Mouse (Mus musculus) left cerebral cortex, postnatal 10 days (tissue): ENCODE measurements around the gene Qrich1. TPM values are rescaled to one million over a fixed set of nuclear protein-coding genes. Genes with fewer than 3 reads are reported as not detected.
A peak's percentile ranks its signal among the peaks of the same experiment; 100 is the strongest.

Experiments
- DNase-seq, 2 experiments: peaks; one replicate each; pipeline ENCODE4 v3.0.0; 2021 to 2022; ENCODE audit warnings: low spot score in 2 of 2, mixed read lengths in 1 of 2; ENCODE audit errors: extremely low spot score in 1 of 2
- intact Hi-C: fragments of 180-260 bp; cut with DNase I; formaldehyde crosslinking; loops from one replicate; pipeline ENCODE4 v1.15.1; 2025
- total RNA-seq, 2 experiments: library from RNA; stranded (reverse); gene quantifications; 2 replicates each; pipeline ENCODE4 v1.2.3; 2021

Qrich1 gene
- total RNA-seq, 2 experiments from 2014 or later = 125 to 131 TPM

DNA sequence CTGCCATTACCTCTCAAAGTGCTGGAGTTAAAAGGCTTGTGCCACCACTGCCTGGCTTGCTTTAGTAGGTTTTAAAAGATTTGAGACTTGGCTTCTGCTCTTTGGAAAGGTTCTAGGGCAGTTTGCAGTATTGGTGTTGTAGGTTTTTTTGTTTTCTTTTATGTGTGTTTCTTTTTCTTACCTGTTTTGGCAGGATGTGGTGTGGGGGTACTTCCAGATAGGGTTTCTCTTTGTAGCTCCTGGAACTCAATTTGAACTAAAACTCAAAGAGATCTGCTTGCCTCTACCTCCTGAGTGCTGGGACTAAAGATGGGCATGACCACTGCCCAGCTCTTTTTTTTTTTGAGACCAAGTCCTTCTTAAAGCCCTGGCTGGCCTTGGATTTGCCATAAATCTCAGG, 24.2 kb downstream of the Qrich1 start:
- intact Hi-C loops = no loop called here
- DNase-seq = no peak

DNA sequence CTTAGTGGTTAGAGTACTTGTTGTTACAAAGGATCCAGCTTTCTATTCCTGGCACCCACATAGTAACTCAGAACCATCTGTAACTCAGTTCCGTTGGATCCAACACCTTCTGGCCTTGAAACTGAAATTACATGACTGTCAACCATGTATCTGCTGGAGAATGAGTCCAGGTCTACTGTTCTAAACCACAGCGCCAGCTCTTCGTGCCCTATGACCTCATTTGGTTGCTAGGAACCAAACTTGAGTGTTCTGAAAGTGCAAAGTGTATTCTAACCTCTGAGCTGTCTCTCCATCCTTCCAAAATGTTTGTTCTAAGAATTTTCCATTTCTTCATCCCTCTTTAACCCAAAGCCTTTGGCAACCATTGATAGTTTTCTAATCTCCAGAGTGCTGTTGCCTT, 29.4 kb downstream of the Qrich1 start:
- DNase-seq = no peak
- intact Hi-C loops = no loop called here

DNA sequence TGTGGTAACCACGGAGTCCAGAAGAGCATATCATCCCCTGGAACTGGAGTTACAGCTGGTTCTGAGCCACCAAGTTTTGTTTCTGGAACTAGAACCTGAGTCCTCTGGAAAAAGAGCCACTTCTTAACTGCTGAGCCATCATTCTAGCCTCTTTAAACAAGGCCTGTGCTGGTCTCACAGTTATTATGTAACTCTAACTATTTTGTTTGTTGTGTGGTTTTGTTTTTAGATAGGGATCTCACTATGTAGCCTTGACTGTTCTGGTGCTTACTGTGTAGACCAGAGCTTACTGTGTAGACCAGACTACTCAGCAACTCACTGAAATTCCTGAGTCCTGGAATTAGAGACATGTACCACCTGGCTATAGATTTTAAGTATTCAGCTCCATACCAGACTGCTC, 30.3 kb downstream of the Qrich1 start:
- intact Hi-C loops = no loop called here
- no peak for DNase-seq

DNA sequence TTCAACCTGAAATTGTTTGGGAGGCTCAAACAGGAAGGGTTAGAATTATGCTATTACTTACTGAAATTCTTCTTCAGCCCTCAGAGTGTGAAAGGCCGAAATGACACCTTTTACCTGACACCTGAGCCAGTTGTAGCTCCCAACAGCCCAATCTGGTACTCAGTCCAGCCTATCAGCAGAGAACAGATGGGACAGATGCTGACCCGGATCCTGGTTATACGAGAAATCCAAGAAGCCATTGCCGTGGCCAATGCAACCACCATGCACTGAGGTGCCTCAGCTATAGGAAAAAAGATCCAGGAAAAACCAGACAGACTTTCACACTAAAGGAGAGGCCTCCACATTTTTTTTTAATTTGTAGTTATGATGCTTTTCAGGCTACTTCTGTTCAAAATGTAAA, 42.6 kb downstream of the Qrich1 start:
- intact Hi-C loops = loop anchor here (1.0 to 5.0 kb wide), 2 partner anchors 24 to 42 kb away; partner anchors contain the start of gene Qrich1
- no peak for DNase-seq

DNA sequence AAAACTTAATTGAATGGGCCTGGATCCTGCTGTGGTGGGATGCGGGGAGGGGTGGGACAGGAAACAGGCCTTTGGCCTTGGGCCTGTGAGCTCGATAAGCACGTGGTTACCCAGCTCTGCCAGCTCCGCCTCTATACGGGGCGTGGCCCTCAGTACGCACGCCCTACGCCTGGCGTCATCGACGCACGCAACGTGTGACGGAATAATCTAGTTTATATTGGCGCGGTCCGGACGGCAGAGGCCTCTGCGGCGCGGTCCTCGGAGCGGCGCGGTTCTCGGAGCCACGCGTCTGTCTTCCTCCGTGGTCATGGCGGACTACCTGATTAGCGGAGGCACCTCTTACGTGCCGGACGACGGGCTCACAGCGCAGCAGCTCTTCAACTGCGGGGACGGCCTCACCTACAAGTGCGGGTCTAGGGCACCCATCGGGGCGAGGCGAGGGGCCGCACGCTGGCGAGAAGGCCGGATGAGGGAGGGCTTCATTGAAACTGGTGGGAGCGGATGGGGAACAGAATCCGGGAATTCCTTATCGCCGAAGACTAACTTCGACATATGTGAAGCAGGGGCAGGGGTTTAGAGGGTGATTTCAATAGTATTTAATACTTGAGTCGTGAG, 43.7 kb downstream of the Qrich1 start, which contains the start of gene Impdh2:
Gene Impdh2, plus strand, starts transcription at position 60 of the 615 bp plus-strand sequence.
- intact Hi-C loops = no loop called here
- DNase-seq = peak; percentile 95 to 97

DNA sequence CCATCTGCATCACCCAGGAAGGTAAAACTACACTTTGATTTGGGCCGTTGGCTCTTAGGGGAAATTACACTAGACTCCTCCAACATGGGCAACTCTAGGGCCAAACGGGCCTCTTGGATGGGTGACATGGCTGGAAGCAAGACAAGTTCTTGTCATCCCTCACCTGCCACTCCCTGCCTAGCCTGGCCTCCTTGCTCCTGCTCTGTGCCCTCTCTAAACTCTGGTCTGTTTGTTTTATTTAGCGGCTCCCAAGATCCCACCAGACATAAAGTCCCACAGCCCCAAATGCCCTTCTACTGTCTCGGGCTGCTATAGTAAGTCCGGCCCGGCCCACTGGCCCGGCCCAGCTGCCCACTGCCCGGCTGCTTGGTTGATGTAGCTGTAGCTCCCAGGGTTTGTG, 47.1 kb downstream of the Qrich1 start:
- intact Hi-C loops = no loop called here
- DNase-seq = no peak

DNA sequence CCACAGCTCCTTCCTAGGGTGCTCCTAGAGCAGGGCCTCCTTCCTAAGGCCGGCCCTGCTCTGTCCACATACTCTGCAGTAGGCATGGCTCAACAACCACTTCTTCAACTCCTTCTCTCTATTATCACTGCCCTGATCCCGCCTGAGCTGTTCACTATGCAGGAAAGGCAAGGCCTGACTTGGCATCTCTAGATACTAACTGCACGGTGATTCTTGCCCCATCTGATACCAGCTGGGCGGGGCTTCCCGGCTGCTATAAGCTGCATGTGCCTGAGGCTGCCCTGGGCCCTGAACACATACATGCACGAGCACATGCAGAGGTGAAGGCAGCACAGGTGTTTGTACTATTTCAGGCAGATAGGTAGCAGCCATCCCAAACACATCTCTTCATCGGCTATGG, 47.5 kb downstream of the Qrich1 start:
- intact Hi-C loops = no loop called here
- no peak for DNase-seq

DNA sequence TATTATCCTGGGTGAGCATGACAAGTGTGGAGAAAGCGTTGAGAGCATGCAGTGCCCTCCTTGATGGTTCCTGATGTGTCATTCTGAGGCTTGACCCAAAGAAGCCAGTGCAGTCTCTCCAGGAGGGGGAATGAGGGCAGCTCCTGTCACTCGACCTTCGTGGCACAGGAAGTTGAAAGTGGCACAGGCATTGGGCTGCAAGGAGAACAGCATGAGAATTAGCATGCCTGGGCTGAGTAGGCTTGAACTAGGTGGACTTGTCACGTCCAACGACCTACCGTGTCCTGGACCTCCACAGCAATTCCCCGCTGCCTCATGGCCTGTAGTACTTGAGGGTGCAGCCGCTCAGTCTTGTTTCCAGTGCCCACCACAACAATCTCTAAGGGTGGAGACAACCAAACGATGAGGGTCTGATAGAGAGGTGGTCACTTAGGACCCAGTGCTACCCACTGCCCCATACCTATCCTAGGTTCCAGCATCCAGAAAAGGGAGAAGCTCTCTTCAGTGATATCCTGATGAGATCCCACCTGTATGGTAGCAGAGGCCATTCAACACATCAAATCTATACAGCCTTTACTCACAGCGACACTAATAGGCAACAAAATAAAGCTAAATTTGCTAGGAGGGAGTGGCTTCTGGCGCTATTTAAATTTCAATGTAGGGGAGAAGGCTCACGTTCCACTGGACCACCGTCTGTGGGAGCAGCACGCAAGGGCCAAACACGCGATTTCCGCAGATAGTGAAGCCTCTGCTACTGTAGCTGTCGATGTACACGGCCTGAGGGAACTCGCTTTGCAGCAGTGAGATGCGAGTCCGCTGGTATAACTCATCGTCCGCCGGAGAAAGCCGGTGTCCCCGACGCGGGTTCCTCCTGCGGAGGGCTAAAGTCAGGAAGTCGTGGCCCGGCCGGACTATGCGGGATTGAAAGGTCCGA, 49.5 kb downstream of the Qrich1 start:
- DNase-seq = no peak
- intact Hi-C loops = no loop called here

DNA sequence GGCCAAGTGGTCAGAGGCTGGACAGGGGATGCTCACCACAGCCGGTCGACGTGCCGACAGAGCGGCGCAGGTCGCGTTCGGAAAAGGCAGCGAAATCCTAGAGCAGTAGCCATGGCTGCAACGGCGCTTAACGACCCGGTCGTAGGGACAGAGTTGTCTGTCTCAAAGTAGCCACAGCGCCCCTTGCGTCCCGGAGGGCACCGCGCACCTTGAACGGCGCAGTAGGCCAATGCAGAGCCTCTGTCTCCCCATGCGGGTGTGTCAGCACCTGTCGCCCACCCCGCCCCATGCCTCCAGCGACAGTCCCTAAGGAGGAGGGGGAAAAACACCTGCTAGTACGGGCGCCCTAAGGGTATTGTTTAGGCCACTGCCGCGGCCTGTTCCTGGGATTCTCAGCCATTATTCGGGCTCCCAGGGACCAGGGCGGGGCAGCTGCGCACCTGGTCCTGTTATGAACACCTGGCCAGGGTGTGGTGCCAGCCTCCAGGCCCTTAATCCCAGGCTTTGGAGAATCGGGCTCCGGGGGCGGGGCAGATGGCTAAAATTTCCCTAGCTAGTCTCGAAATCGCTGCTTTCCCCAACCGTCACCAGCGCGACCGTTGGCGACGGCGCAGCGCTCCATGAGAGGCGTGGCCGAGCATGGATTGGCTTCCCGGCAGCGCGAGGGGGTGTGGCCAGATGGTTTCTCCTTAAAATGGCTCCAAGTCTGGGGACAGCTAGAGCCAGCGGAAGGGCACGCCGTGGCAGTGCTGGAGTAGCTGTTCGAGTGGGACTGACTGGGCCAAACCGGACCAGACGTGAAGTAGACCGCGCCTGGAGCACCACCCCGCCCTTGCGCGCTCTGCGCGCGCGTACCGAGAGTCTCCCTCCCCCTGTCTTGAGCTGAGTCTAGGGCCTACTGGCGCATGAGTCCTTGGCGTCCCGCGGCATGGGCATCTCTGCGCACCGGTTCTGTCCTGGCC, 50.5 kb downstream of the Qrich1 start, which contains the start of gene Ndufaf3:
Gene Ndufaf3, minus strand, starts transcription at position 620 of the 962 bp plus-strand sequence.
- intact Hi-C loops = no loop called here
- DNase-seq = peak; percentile 94 to 98

DNA sequence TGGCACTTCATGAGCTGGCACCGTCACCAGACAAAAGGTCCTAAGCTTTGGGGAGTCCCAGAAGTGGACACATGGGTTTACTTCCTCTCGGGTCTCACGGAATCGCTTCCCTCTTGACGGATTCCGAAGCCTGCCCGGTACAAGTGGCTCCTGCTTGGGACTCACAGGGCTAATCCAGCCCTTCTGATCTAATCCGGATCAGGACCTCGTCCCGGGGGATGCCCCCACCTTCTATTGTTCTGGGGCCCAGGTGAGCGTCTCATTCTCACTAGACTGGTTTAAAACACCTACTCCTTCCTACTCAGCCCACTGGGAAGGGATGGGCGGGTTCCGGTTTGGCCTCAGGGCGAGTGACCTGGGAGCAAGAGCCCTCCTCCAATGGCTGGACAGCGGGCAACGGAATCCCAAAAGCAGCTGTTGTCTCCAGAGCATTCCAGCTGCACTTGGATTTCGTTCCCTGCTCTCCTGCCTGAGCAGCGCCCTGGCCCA, 51.4 kb downstream of the Qrich1 start:
- intact Hi-C loops = no loop called here

DNA sequence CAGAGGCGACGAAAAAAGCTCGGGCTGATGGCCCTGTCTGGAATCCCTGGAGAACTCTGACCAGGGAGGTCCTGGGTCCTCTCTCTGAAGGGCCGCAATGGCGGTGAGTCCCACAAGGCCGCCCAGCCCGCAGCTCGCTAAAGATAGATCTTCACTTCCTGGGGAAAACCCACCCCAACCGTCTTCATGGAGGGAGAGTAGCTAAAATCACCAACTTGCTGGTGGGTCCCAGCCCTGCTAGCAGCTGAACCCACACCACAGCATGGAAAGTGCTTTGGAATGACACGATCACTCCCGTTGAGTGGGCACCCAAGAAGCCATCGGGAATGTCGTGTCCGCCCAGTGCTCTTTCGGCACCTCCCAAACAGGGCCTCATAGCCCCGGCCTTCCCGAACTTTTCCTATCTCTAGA, 51.9 kb downstream of the Qrich1 start:
- no peak for DNase-seq
- intact Hi-C loops = no loop called here

More for the DNA sequence above, 51.4 kb downstream of the Qrich1 start:
- no peak for DNase-seq

DNA sequence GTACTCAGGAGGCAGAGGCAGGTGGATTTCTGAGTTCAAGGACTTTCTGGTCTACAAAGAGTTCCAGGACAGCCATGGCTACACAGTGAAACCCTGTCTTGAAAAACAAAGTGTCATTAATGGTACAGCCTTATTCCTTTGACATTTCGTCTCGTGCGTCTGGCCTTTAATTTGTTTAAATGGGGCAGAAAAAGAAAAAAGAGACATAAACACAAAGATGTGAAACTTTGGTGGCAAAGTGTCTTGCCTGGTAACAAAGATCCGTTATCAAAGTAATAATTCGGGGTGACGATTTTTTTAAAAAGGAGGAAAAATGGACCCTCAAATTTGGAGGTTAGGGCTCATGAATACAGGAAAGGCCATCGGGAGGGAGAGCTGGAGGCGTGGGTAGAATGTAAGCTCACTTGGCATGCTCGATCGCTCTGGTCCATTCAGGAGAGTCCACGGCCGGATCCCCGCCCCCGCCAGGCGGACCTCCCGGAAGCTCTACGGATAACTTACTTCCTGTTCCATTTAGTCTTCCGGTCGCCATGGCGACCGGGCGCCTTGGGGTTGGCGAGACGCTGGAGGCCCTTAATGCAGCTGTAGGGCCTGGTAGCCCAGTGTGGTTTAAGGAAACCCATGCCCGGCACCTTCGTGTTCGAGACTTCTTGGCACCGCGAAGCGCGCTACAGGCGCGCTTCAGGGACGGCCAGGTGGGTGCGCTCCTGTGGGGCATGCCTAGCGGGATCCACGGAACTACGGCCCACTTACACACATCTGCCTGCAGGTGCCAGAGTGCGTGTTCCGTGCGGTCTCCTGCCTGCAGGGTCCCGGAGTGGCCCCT, 53.0 kb downstream of the Qrich1 start, which contains the start of gene Dalrd3:
Gene Dalrd3, plus strand, starts transcription at position 506 of the 826 bp plus-strand sequence.
- DNase-seq = peak; percentile 90 to 93
- intact Hi-C loops = no loop called here

DNA sequence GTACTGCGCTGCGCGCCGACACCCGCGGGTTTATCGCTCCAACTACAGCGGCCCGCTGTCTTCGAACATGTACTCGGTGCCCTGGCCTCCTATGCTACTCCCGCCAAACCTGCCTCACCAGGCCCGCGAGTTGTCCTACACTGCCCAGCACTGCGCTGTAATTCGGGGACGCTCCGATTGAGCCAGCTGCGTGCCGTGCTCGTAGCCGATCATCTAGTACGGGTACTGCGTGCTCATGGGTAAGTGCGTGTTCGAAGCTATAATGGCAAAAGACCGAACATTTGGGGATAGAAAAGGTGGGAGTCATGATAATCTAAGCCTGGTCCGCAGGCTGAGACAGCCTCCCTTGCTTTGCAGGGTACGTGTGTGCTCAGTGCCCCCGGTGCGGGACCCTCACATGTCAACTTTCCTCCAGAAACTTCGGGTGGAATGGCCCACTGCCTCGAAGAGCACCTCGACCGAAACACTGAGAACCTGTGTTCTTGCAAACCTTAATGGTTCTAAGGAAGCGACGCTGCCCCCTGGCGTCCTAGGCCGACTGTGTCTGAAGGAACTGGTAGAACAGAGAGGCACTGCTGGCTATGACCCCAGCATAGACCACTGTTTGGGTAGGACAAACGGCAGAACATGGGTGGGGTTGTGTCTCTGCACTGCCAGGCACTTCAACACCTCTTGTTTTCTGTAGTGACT, 53.7 kb downstream of the Qrich1 start:
- DNase-seq = peak; percentile 53 to 89

DNA sequence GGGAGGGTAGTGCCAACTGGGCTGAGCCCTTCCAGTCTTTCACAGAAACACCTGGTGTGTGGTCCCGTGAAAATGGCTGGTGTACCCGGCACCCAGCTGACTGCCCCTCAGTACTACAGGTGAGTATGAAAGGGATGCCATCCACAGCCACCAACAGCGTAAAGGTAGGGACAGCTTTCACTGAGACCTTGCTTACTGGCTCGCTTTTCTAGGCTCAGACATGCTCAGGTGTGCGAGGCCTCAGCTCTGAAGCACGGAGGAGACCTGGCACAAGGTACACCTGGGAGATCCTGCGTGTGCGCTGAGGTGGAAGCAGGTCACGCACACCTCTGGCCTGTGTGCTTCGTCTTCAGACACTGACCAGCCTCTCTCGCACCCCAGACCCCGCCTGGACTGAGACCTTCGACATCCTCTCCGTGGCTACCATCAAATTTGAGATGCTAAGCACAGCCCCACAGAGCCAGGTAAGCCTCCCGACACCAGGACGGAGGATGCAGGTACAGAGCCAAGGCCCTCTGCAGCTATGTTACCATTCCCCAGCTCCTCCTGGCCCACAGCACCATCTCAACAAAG, 54.9 kb downstream of the Qrich1 start:
- intact Hi-C loops = no loop called here

More for the DNA sequence above, 53.7 kb downstream of the Qrich1 start:
- intact Hi-C loops = no loop called here

DNA sequence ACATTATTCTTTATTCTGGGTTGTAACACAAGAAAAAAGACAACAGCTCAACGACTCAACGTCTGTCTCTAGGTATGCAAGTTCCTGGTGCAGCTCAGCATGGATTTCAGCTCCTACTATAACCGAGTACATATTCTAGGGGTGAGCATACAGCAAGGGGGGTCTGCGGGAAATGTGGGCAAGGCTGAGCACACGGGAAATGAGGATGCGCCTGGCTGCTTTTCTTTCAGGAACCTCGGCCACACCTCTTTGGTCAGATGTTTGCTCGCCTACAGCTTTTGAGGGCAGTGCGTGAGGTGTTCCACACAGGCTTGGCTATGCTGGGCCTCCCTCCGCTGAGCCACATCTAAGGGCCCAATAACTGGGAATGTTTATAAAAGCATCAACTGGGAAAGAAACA, 55.7 kb downstream of the Qrich1 start:
- DNase-seq = peak in 1 of 2 experiments; percentile 2
- intact Hi-C loops = no loop called here

More for the DNA sequence above, 54.9 kb downstream of the Qrich1 start:
- DNase-seq = peak in 1 of 2 experiments; percentile 3

DNA sequence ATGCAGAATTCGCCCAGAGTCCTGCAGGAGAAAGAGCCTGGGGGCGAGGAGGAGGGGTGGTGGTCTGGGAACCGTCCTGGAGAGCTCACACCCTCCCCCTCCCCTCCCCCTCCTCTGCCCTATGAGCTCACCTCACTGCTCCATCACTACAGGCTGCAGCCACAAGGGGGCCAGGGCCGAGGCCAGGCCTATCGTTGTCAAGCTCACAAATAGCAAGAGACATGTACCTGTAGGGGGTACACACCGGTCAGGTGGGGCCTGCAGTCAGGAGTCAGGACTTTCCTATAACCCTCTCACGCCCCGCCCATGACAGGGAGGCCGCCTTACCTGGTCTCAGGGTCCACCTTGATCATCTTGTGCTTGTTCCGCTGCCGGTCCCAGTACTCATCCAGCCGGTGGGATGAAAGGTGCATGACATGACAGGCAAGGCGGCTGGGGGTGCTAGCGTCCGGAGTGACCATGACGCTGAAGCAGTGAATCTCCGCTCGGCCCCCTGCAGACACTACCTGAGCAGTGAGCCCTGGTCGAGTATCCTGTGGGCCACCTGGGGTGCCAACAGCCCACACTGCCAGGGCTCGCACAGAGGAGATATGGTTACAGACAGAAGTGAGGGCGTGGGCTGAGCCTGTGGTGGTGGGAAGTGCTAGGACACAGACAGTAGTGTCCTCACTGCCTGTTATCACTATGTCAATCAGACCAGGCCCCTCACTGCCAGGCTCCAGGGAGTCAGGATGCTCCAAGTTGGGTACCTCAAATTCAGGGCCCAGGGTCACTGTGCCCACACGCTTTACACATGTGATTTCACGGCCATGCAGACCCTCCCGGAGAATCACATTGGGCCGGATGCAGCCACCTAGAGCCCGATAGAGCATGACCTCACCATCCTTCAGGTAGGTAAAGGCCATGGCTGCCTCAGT, 57.4 kb downstream of the Qrich1 start:
- peak in 1 of 2 experiments; percentile 82 for DNase-seq
- intact Hi-C loops = no loop called here
